Mouse (Mus musculus) lung, postnatal 0 days (tissue): ENCODE data around the gene Rps18. TPM values are rescaled to one million over a fixed set of nuclear protein-coding genes. Genes with fewer than 3 reads are reported as not detected.

Source experiments
- ATAC-seq: fragments of 200-750 bp; cut with Nextera tagmentation; 2 replicates; pipeline ENCODE4 v1.8.0; 2017; ENCODE audit warnings: moderate library complexity
- DNase-seq: peaks from one replicate; pipeline ENCODE4 v3.0.0-alpha.2; 2016; ENCODE audit warnings: low spot score
- H3K27ac ChIP-seq: fragments of 300-500 bp; sonication (generic); 2 replicates; pipeline ENCODE4 v1.5.1; 2014; ENCODE audit warnings: antibody characterized with exemption, mild to moderate bottlenecking, low read length, mixed read lengths
- H3K27me3 ChIP-seq: fragments of 300-500 bp; sonication (generic); replicated peaks from 2 replicates; pipeline ENCODE4 v1.6.1; 2014; ENCODE audit warnings: low read length, mixed read lengths; ENCODE audit not compliant: insufficient read depth
- H3K36me3 ChIP-seq: fragments of 300-500 bp; sonication (generic); 2 replicates; pipeline ENCODE4 v1.6.1; 2014; ENCODE audit warnings: low read length, mixed read lengths; ENCODE audit not compliant: insufficient read depth
- H3K4me1 ChIP-seq: fragments of 300-500 bp; sonication (generic); 2 replicates; pipeline ENCODE4 v1.6.1; 2014; ENCODE audit warnings: antibody characterized with exemption, low read depth, low read length, mixed read lengths; ENCODE audit not compliant: insufficient read depth
- H3K4me2 ChIP-seq: fragments of 300-500 bp; sonication (generic); replicated peaks from 2 replicates; pipeline ENCODE4 v1.6.1; 2014; ENCODE audit warnings: low read depth, mild to moderate bottlenecking, low read length, moderate library complexity, mixed read lengths
- H3K4me3 ChIP-seq: fragments of 300-500 bp; sonication (generic); 2 replicates; pipeline ENCODE4 v1.5.1; 2014; ENCODE audit warnings: low read depth, low read length
- H3K9ac ChIP-seq: fragments of 300-500 bp; sonication (generic); replicated peaks from 2 replicates; pipeline ENCODE4 v1.6.1; 2014; ENCODE audit warnings: low read depth, mild to moderate bottlenecking
- H3K9me3 ChIP-seq: fragments of 300-500 bp; sonication (generic); 2 replicates; pipeline ENCODE4 v1.6.1; 2016; ENCODE audit warnings: low read length, mixed read lengths
- CTCF ChIP-seq: IDR thresholded peaks from 2 replicates; pipeline ENCODE4 v1.5.1; 2016; ENCODE audit warnings: antibody characterized with exemption, mild to moderate bottlenecking
- EP300 ChIP-seq: IDR thresholded peaks from 2 replicates; pipeline ENCODE4 v1.6.1; 2016; ENCODE audit warnings: antibody characterized with exemption, mild to moderate bottlenecking, control low read depth
- WGBS: fragments of 180-500 bp; shearing (Covaris S2); extraction: QIAGEN DNeasy Blood & Tissue Kit; methylation state at CpG from one replicate; pipeline ENCODE4 v1.1.7; 2014; 5-methylcytosine and 5-hydroxymethylcytosine counted together
- polyA plus RNA-seq: library from polyadenylated mRNA; unstranded; fragments of >200 nt; fragmentation: Nextera tagmentation; extraction: Ambion mirVana; gene quantifications from 2 replicates; pipeline ENCODE4 v1.2.1, GENCODE M21; 2015

Gene Rps18
- polyA plus RNA-seq, 1 experiment from 2014 or later, result 1,435 TPM

- no peak for ATAC-seq
- Histone ChIP-seq H3K9me3 (no peaks in the 10 kb centered on the region), H3K4me1 (peaks cover 6% of the 10 kb centered on the region; the same call in 1 of the 2 replicates), H3K36me3 (peaks cover 11% of the 10 kb centered on the region), H3K27ac (no peak overlapping the region), H3K27me3 (no peaks in the 10 kb centered on the region), H3K4me2 (no peak overlapping the region), H3K9ac (no peak overlapping the region), H3K4me3 (no peak overlapping the region)
- peak; percentile 35; the same call in 1 of the 2 replicates for TF ChIP-seq CTCF
- TF ChIP-seq EP300, result no peak
- DNase-seq, result no peak
- WGBS, result 80% methylated on average over 21 of the region's 21 CpGs
These were observed 30.2 kb downstream of the Rps18 start for GRCm38 (mm10) chr17:33925406-33926116.

GRCm38 (mm10) chr17:33924577-33925283, 31.1 kb downstream of the Rps18 start:
- H3K27me3 ChIP-seq, result no peaks in the 10 kb centered on the region
- ATAC-seq, result no peak
- H3K27ac ChIP-seq, result no peak overlapping the region
- no peak overlapping the region for H3K4me3 ChIP-seq
- TF ChIP-seq EP300 (no peak), CTCF (peak; percentile 76)
- no peak overlapping the region for H3K9ac ChIP-seq
- peaks cover 11% of the 10 kb centered on the region for H3K36me3 ChIP-seq
- H3K4me1 ChIP-seq, result peaks cover 6% of the 10 kb centered on the region; the same call in 1 of the 2 replicates
- H3K4me2 ChIP-seq, result no peak overlapping the region
- H3K9me3 ChIP-seq, result no peaks in the 10 kb centered on the region
- 85% methylated on average over 10 of the region's 10 CpGs for WGBS
- DNase-seq, result peak; percentile 37

GRCm38 (mm10) chr17:33921361-33921760, 34.4 kb downstream of the Rps18 start:
- TF ChIP-seq EP300 (no peak), CTCF (no peak)
- Histone ChIP-seq H3K27me3 (no peaks in the 10 kb centered on the region), H3K4me3 (no peak overlapping the region), H3K4me1 (peaks cover 6% of the 10 kb centered on the region; the same call in 1 of the 2 replicates), H3K27ac (no peak overlapping the region), H3K4me2 (no peak overlapping the region), H3K36me3 (peaks cover 11% of the 10 kb centered on the region), H3K9ac (peak overlapping the region; percentile 12; the same call in 1 of the 2 replicates), H3K9me3 (no peaks in the 10 kb centered on the region)
- ATAC-seq (no peak), DNase-seq (no peak)
- WGBS, result 83% methylated on average over 7 of the region's 7 CpGs

GRCm38 (mm10) chr17:33920282-33921097, 35.3 kb downstream of the Rps18 start:
- peak overlapping the region; percentile 91 for H3K27ac ChIP-seq
- peaks cover 3% of the 10 kb centered on the region; the same call in 1 of the 2 replicates for H3K36me3 ChIP-seq
- TF ChIP-seq CTCF, result peak; percentile 91
- no peak; the same call in 1 of the 2 replicates for TF ChIP-seq EP300
- no peaks in the 10 kb centered on the region for H3K27me3 ChIP-seq
- ATAC-seq, result peak; percentile 34
- no peaks in the 10 kb centered on the region for H3K9me3 ChIP-seq
- peaks cover 6% of the 10 kb centered on the region; the same call in 1 of the 2 replicates for H3K4me1 ChIP-seq
- H3K9ac ChIP-seq, result peak overlapping the region; percentile 77
- DNase-seq, result peak; percentile 93
- 1% methylated on average over 36 of the region's 36 CpGs for WGBS
- peak overlapping the region; percentile 98 for H3K4me2 ChIP-seq
- H3K4me3 ChIP-seq, result peak overlapping the region; percentile 75

- WGBS, result 1% methylated on average over 52 of the region's 52 CpGs
- no peaks in the 10 kb centered on the region for H3K9me3 ChIP-seq
- peak; percentile 57 for ATAC-seq
- H3K4me1 ChIP-seq, result peaks cover 11% of the 10 kb centered on the region; the same call in 1 of the 2 replicates
- H3K27me3 ChIP-seq, result no peaks in the 10 kb centered on the region
- H3K4me3 ChIP-seq, result peak overlapping the region; percentile 75
- peak overlapping the region; percentile 98 for H3K4me2 ChIP-seq
- peak overlapping the region; percentile 91 for H3K27ac ChIP-seq
- TF ChIP-seq EP300, result no peak
- peak; percentile 63 for TF ChIP-seq CTCF
- peaks cover 6% of the 10 kb centered on the region; the same call in 1 of the 2 replicates for H3K36me3 ChIP-seq
- peak; percentile 96 for DNase-seq
- H3K9ac ChIP-seq, result peak overlapping the region; percentile 77
These were observed 36.2 kb downstream of the Rps18 start for GRCm38 (mm10) chr17:33919351-33920281.
